Mouse (Mus musculus) neural tube, embryonic 11.5 days (tissue): ENCODE measurements around the gene Grik3. TPM values are rescaled to one million over a fixed set of nuclear protein-coding genes. Genes with fewer than 3 reads are reported as not detected.

ENCODE experiments used
- ATAC-seq: fragments of 200-750 bp; cut with Nextera tagmentation; 2 replicates; pipeline ENCODE4 v1.8.0; 2017; ENCODE audit warnings: moderate number of reproducible peaks, mild to moderate bottlenecking, moderate TSS enrichment, moderate library complexity; ENCODE audit not compliant: insufficient read depth, low FRiP score, low TSS enrichment
- DNase-seq: peaks from one replicate; pipeline ENCODE4 v3.0.0-alpha.2; 2015; ENCODE audit warnings: low spot score
- H3K27ac ChIP-seq: fragments of 300-500 bp; sonication (generic); 2 replicates; pipeline ENCODE4 v1.5.1; 2014; ENCODE audit warnings: low read depth, mild to moderate bottlenecking, low read length
- H3K27me3 ChIP-seq: fragments of 300-500 bp; sonication (generic); 2 replicates; pipeline ENCODE4 v1.6.1; 2014; ENCODE audit warnings: mild to moderate bottlenecking, low read length, mixed read lengths; ENCODE audit not compliant: control insufficient read depth, insufficient read depth
- H3K36me3 ChIP-seq: fragments of 300-500 bp; sonication (generic); 2 replicates; pipeline ENCODE4 v1.6.1; 2014; ENCODE audit warnings: mild to moderate bottlenecking, low read length, moderate library complexity, mixed read lengths; ENCODE audit not compliant: control insufficient read depth, insufficient read depth
- H3K4me1 ChIP-seq: fragments of 300-500 bp; sonication (generic); 2 replicates; pipeline ENCODE4 v1.6.1; 2014; ENCODE audit warnings: low read length, mixed read lengths; ENCODE audit not compliant: control insufficient read depth, insufficient read depth
- H3K4me2 ChIP-seq: fragments of 300-500 bp; sonication (generic); 2 replicates; pipeline ENCODE4 v1.6.1; 2014; ENCODE audit warnings: low read depth, mild to moderate bottlenecking, moderate library complexity
- H3K4me3 ChIP-seq: fragments of 300-500 bp; sonication (generic); 2 replicates; pipeline ENCODE4 v1.5.1; 2014; ENCODE audit warnings: low read depth, low read length
- H3K9ac ChIP-seq: fragments of 300-500 bp; sonication (generic); 2 replicates; pipeline ENCODE4 v1.6.1; 2014; ENCODE audit warnings: mild to moderate bottlenecking, low read length
- H3K9me3 ChIP-seq: fragments of 300-500 bp; sonication (generic); 2 replicates; pipeline ENCODE4 v1.6.1; 2016; ENCODE audit warnings: low read length; ENCODE audit not compliant: control insufficient read depth
- WGBS: fragments of 180-500 bp; shearing (Covaris S2); extraction: QIAGEN DNeasy Blood & Tissue Kit; methylation state at CpG from one replicate; pipeline ENCODE4 v1.1.7; 2014; 5-methylcytosine and 5-hydroxymethylcytosine counted together
- polyA plus RNA-seq: library from polyadenylated mRNA; unstranded; fragments of >200 nt; fragmentation: Nextera tagmentation; extraction: Ambion mirVana; gene quantifications from 2 replicates; pipeline ENCODE4 v1.2.1, GENCODE M21; 2014

Grik3 gene
- polyA plus RNA-seq, 1 experiment from 2014 or later = 1.3 TPM

GRCm38 (mm10) chr4:125497471-125497870 lies 7.0 kb downstream of the Grik3 start:
- H3K27me3 ChIP-seq = peaks cover 35% of the 10 kb centered on the region

GRCm38 (mm10) chr4:125498866-125499265 lies 8.4 kb downstream of the Grik3 start:
- Histone ChIP-seq H3K36me3 (no peaks in the 10 kb centered on the region), H3K4me3 (no peak overlapping the region), H3K9me3 (no peaks in the 10 kb centered on the region), H3K27me3 (peaks cover 21% of the 10 kb centered on the region), H3K4me2 (no peak overlapping the region), H3K27ac (no peak overlapping the region), H3K9ac (no peak overlapping the region), H3K4me1 (no peaks in the 10 kb centered on the region)
- no peak for ATAC-seq
- DNase-seq = no peak
- WGBS = 4% methylated on average over 6 of the region's 6 CpGs

More at GRCm38 (mm10) chr4:125497471-125497870, 7.0 kb downstream of the Grik3 start:
- no peak overlapping the region for H3K4me3 ChIP-seq
- H3K27ac ChIP-seq = no peak overlapping the region
- no peaks in the 10 kb centered on the region for H3K4me1 ChIP-seq
- ATAC-seq (no peak), DNase-seq (no peak)
- no peaks in the 10 kb centered on the region for H3K36me3 ChIP-seq
- H3K9ac ChIP-seq = no peak overlapping the region
- no peaks in the 10 kb centered on the region for H3K9me3 ChIP-seq
- no peak overlapping the region for H3K4me2 ChIP-seq
- WGBS = 44% methylated on average over 7 of the region's 7 CpGs

- ATAC-seq (no peak), DNase-seq (peak; percentile 61)
- H3K27me3 ChIP-seq = peaks cover 7% of the 10 kb centered on the region
- H3K4me1 ChIP-seq = 0 out of 2 replicates have a peak, but pooled peaks cover 5% of the 10 kb centered on the region
- H3K27ac ChIP-seq = no peak overlapping the region
- H3K4me3 ChIP-seq = no peak overlapping the region
- H3K9ac ChIP-seq = no peak overlapping the region
- no peak overlapping the region for H3K4me2 ChIP-seq
- WGBS = 62% methylated on average over 8 of the region's 8 CpGs
- no peaks in the 10 kb centered on the region for H3K9me3 ChIP-seq
- no peaks in the 10 kb centered on the region for H3K36me3 ChIP-seq
Measured at GRCm38 (mm10) chr4:125502861-125503260, 12.4 kb downstream of the Grik3 start.

GRCm38 (mm10) chr4:125512434-125512833 lies 21.9 kb downstream of the Grik3 start:
- Histone ChIP-seq H3K27ac (no peak overlapping the region), H3K9me3 (no peaks in the 10 kb centered on the region), H3K4me2 (no peak overlapping the region), H3K27me3 (no peaks in the 10 kb centered on the region), H3K4me1 (peaks cover 4% of the 10 kb centered on the region; the same call in 1 of the 2 replicates), H3K4me3 (no peak overlapping the region), H3K9ac (no peak overlapping the region), H3K36me3 (no peaks in the 10 kb centered on the region)
- DNase-seq = no peak
- WGBS = 84% methylated on average over 6 of the region's 6 CpGs
- no peak for ATAC-seq

GRCm38 (mm10) chr4:125515646-125516045 lies 25.1 kb downstream of the Grik3 start:
- ATAC-seq (no peak), DNase-seq (peak; percentile 21)
- H3K4me2 ChIP-seq = no peak overlapping the region
- H3K9ac ChIP-seq = no peak overlapping the region
- no peak overlapping the region for H3K27ac ChIP-seq
- no peak overlapping the region for H3K4me3 ChIP-seq
- no peaks in the 10 kb centered on the region for H3K9me3 ChIP-seq
- no peaks in the 10 kb centered on the region for H3K36me3 ChIP-seq
- 56% methylated on average over 13 of the region's 13 CpGs for whole genome bisulfite sequencing
- no peaks in the 10 kb centered on the region for H3K4me1 ChIP-seq
- no peaks in the 10 kb centered on the region for H3K27me3 ChIP-seq

GRCm38 (mm10) chr4:125516612-125517011 lies 26.1 kb downstream of the Grik3 start:
- Histone ChIP-seq H3K27ac (no peak overlapping the region), H3K4me1 (no peaks in the 10 kb centered on the region), H3K4me3 (no peak overlapping the region), H3K4me2 (no peak overlapping the region), H3K27me3 (no peaks in the 10 kb centered on the region), H3K9ac (no peak overlapping the region), H3K9me3 (no peaks in the 10 kb centered on the region), H3K36me3 (no peaks in the 10 kb centered on the region)
- 72% methylated on average over 6 of the region's 6 CpGs for WGBS
- no peak for ATAC-seq
- no peak for DNase-seq

- no peaks in the 10 kb centered on the region for H3K4me1 ChIP-seq
- H3K36me3 ChIP-seq = no peaks in the 10 kb centered on the region
- no peaks in the 10 kb centered on the region for H3K27me3 ChIP-seq
- no peak overlapping the region for H3K9ac ChIP-seq
- WGBS = 80% methylated on average over 5 of the region's 5 CpGs
- H3K4me2 ChIP-seq = no peak overlapping the region
- H3K4me3 ChIP-seq = no peak overlapping the region
- no peak overlapping the region for H3K27ac ChIP-seq
- DNase-seq (peak; percentile 39), ATAC-seq (no peak)
- no peaks in the 10 kb centered on the region for H3K9me3 ChIP-seq
Measured at GRCm38 (mm10) chr4:125518861-125519260, 28.4 kb downstream of the Grik3 start.

- WGBS = 66% methylated on average over 7 of the region's 7 CpGs
- Histone ChIP-seq H3K9ac (no peak overlapping the region), H3K36me3 (no peaks in the 10 kb centered on the region), H3K27ac (no peak overlapping the region), H3K4me3 (no peak overlapping the region), H3K4me1 (no peaks in the 10 kb centered on the region), H3K9me3 (no peaks in the 10 kb centered on the region), H3K27me3 (no peaks in the 10 kb centered on the region), H3K4me2 (no peak overlapping the region)
- no peak for DNase-seq
- ATAC-seq = no peak
Measured at GRCm38 (mm10) chr4:125522931-125523330, 32.4 kb downstream of the Grik3 start.

GRCm38 (mm10) chr4:125525266-125525665 lies 34.8 kb downstream of the Grik3 start:
- DNase-seq (no peak), ATAC-seq (no peak)
- 83% methylated on average over 4 of the region's 4 CpGs for WGBS
- no peaks in the 10 kb centered on the region for H3K27me3 ChIP-seq
- H3K9me3 ChIP-seq = no peaks in the 10 kb centered on the region
- no peak overlapping the region for H3K27ac ChIP-seq
- H3K4me1 ChIP-seq = no peaks in the 10 kb centered on the region
- H3K4me2 ChIP-seq = no peak overlapping the region
- no peaks in the 10 kb centered on the region for H3K36me3 ChIP-seq
- H3K9ac ChIP-seq = no peak overlapping the region
- no peak overlapping the region for H3K4me3 ChIP-seq
